Mouse (Mus musculus): ENCODE measurements around the gene Cfb.
A peak's percentile ranks its signal among the peaks of the same experiment; 100 is the strongest.
"Not testable (repeated sequence)": the region's sequence is repeated elsewhere in the genome, so short reads cannot be mapped to it uniquely, and the experiment has no call there.

Gene Cfb

DNA sequence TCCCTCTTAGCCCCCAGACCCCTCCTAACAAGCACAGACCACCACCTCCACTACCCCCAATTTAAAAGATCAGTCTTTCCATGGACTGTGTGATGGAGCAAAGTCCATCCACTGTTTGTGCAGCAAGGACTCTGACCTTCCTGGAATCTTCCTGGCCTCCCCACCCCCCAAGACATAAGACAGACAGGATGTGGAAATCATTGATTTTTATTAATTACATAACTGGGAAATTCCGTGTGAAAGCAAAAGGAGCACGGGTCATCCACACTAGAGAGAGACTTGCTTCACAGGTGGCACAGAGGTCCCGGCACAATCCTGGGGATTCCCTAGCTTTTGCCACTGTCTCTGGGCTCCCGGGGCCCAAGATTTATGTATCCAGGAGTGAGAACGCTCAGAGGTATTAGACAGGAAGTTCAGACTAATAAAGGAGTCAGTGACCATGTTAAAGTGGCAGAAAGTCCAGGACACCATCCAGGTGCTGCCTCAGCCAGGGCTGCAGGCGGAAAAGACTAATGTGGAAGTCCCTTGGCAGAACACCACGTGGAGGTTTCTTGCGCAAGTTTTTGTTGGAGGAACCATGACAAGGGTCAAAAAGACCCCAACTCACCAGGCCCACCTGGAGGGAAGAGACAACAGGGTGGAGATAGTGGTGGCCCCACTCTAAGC lies at the start of gene Cfb:
Gene Cfb (minus strand): TSS at position 103 of the 666 bp plus-strand sequence.
- no peak for DNase-seq (ENCODE audit: low read depth, low spot score)

DNA sequence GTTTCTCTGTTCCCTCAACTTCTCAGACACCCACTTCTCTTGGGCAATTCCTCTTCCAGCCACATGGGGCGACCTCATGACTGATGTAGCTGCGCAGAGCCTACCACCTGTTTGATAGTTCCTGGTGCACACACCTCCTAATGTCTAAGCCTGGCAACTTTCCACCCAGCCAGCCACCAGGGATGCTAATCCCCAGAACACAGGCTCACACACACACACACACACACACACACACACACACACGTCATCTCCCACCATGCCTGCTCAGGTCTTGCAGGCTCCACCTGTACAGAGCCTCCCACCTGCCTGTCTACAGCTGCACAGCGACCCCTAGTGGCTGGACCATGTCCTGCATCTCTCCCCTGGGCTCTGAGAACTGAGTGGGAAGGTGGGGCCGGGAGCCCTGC lies 49.6 kb upstream of the Cfb start:
- peak; percentile 78 for DNase-seq (ENCODE audit: low read depth, low spot score)

GRCm38 (mm10) chr17:34910982-34911381 lies 48.7 kb upstream of the Cfb start:
- DNase-seq (ENCODE audit: low read depth, low spot score): no peak

DNA sequence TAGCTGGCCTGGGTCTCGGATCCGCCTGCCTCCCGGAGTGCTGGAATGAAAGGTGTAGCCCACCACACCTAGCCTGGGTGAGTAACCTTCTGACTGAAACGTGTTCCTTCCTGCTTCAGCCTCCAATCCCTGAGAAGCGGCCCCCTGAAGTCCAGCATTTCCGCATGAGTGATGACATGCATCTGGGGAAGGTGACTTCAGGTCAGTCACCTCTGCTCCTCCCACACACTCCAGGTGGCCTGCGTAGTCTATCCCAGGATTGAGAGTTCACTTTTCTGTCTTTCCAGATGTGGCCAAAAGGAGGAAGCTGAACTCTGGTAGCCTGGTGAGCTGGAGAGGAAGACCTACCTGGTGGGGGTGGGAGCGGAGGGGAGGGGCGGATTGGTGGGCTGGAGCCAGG lies 40.6 kb upstream of the Cfb start:
- no peak for DNase-seq (ENCODE audit: low read depth, low spot score)

GRCm38 (mm10) chr17:34901948-34902347 lies 39.6 kb upstream of the Cfb start:
- not testable (repeated sequence) for DNase-seq (ENCODE audit: low read depth, low spot score)

DNA sequence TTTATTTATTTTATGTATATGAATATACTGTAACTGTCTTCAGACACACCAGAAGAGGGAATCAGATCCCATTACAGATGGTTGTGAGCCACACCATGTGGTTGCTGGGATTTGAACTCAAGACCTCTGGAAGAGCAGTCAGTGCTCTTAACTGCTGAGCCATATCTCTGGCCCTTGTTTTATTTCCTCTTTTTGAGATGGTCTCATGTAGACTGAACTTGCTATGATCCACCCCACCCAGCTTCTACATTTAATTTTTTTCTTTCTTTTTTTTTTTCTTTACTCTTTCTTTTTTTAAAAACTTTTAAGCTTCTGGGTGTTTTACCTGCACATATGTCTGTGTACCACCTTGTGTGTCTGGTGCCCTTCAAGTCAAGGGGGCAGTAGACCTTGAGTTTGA lies 38.5 kb upstream of the Cfb start:
- DNase-seq (ENCODE audit: low read depth, low spot score): not testable (repeated sequence)

DNA sequence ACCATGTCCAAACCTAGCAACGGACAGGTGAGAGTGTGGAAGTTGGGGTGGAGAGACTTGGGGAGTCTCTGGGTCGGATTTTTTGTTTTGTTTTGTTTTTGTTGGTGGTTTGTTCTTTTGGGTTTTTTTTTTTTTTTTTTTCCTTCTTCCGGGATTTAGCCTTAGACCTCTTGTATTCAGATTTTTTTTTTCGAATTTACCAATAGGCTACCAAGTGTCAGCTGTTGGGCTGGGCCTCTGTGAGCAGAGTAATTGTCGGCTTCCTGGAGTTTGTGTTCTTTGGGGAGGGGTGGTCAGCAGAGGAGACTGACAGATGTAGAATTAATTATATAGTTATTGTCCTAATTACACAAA lies 37.5 kb upstream of the Cfb start:
- peak; percentile 86 for DNase-seq (ENCODE audit: low read depth, low spot score)

DNA sequence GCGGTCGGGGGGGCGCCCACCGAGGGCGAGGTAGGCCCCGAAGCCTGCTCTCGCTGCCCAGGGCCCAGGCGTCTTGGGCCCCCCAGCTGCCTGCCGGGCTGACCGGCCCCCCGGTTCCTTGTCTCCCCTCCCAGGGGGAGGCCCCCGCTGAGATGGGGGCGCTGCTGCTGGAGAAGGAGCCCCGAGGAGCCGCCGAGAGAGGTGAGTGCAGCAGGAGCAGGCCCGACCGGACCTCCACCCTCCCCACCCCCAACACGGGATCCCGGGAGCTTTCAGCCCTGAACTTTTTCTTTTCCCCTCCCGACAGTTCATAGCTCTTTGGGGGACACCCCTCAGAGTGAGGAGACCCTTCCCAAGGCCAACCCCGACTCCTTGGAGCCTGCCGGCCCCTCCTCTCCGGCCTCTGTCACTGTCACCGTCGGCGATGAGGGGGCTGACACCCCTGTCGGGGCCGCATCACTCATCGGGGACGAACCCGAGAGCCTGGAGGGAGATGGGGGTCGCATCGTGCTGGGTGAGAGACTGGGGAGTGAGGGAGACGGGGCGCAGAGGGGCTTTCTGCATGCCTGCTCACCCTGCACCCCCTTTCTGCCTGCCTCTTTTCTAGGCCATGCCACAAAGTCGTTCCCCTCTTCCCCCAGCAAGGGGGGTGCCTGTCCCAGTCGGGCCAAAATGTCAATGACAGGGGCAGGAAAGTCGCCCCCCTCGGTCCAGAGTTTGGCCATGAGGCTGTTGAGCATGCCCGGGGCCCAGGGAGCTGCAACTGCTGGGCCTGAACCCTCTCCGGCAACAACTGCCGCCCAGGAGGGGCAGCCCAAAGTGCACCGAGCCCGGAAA lies 37.0 kb upstream of the Cfb start:
- DNase-seq (ENCODE audit: low read depth, low spot score): peak; percentile 49

DNA sequence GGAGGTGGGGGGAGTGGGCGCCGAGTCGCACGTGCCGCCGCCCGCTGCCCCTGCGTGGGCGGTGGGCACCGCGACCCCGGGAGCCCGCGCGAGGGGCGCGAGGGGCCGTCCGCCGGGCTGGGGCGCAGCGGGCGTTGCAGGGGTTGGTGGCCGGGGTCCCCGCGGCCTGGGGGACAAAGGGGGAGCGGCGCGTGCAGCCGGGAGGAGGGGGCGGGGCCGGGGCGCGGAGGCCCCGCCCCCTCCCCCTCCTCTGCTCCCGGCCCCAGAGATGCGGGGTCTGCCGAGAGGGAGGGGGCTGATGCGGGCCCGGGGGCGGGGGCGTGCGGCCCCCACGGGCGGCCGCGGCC lies 36.4 kb upstream of the Cfb start:
- no peak for DNase-seq (ENCODE audit: low read depth, low spot score)

DNA sequence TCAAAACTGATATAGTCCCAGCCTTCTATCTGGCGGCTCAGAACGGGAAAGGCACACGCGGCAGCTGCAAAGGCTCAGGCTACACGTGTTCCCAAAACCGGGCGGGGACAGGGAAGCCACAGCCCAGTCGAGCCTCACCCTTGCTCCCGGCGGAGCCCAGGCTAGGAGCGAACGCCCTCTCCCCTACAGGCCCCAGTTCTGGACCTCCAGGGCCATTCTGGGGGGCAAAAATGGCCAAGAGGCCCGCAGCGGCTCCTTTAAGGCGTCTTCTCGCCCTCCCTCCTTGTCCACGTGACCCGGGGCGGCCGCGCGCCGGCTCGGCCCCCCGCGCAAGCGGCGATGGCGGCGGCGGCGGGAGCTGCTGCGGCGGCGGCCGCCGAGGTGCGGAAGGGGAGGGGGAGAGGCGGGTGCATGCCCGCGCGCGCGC lies 35.9 kb upstream of the Cfb start, which contains the start of the genes C2 and Ehmt2:
Gene C2 (minus strand): TSS at position 106 of the 427 bp plus-strand sequence.
Gene Ehmt2 (plus strand): TSS at position 310 of the 427 bp plus-strand sequence.
- DNase-seq (ENCODE audit: low read depth, low spot score): peak; percentile 81

DNA sequence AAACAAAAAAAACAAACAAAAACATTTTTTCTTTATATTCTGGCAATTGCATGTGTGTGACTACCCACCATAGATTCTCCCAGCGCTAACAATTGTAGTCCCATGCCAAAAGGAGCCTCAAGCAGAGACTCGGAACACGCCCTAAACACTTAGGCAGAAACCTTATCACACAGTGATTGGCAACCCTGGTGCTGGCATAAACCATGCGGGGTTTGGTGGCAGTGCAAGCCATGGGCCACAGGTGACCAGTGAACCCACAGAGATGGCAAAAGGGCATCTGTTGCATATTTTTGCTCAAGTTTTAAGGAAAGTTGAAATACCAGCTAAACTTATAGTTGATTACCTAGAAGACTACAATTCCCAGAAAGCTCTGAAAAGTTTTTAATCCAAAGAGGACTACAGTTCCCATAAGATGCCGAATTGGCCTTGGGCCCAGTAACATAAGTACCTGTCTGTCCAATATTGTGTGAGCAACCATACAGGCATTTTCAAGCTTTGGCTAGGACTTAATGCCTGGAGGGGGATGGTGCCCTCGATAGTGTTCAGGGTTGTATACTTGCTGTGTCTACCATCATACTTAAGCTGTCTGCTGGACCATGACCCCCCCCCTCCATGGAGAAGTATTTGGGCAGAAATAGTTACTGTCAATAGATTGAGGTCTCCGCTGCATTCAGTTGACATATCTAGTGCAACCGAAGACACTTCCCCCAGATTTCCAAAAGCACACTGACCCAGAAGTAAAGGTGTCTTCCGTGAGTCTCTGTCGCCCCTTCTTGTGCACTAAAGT lies 35.2 kb upstream of the Cfb start:
- peak; percentile 95 for DNase-seq (ENCODE audit: low read depth, low spot score)

DNA sequence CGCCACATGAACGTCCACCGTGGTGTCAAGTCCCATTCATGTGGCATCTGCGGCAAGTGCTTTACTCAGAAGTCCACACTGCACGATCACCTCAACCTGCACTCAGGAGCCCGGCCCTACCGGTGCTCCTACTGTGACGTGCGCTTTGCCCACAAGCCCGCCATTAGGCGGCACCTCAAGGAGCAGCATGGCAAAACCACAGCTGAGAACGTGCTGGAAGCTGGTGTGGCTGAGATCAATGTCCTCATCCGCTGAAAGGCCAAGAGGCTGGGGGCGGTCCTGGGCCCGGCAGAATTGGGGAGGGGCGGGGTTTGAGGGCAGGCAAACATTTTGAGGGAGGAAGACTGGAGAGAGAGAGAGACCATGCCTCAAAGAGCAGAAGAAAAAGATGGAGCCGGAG lies 34.0 kb upstream of the Cfb start:
- no peak for DNase-seq (ENCODE audit: low read depth, low spot score)

- no peak for DNase-seq (ENCODE audit: low read depth, low spot score)
These were observed 33.4 kb upstream of the Cfb start for GRCm38 (mm10) chr17:34895724-34896123.

GRCm38 (mm10) chr17:34894801-34895530 lies 32.6 kb upstream of the Cfb start:
- peak; percentile 56 for DNase-seq (ENCODE audit: low read depth, low spot score)

DNA sequence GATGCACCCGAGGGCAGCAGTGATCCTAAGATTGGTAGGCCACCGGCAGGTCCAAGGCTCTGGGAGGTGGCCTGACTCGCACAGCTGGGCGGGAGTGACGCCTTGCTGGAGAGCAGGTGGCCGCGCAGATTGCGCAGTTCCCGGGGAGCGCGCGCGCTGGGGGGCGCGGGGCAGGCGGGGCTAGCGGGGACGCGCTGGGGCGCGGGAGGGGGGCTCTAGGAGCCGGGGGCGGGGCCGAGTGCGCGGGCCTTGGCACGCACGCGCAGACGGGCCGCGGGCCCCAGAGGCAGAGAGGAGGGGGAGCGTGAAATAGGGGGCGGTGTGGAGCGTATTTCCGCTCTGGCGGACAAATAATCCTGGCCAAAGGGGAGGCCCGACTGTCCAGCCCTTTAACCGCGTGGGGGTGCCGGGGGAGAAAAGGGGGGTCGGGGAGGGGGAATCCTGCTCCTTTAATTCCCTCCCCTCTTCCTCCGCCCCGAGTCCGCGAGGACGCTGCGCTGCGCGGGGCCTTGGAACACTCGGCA lies 31.8 kb upstream of the Cfb start:
- DNase-seq (ENCODE audit: low read depth, low spot score): peak; percentile 94

DNA sequence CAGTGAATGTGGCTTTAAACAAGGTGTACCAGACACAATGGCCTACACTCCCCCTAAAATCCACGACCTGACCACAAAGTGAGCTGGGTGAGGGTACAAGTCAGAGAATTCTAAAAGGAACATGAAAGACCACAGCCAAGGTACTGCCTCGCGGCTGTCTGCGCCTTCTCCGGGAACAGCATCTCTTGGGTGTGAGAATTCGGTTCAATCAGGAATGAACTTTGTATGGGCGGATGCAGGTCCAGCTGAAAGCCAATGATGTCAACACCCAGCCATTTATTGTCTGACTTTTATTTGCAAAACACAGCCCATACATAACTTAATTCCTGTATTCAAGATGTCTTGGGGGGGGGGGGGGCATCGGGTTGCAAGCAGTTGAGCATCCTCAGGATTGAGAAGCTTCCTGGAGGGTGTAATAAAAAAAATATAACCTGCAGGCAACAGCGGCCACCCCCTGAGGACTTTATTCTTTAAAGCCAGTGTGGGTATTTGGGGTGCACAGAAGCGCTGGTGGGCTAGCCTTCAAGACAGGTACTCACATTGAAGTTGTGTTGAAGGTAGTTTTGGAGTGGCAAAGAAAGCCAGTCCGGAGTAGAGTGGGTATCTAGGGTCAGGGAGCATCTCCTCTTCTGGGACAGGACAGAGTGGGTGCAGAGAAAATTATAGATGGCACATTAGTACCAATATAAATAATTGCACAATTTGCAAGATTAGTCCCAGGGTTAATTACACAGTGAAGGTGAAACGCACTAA lies 30.9 kb upstream of the Cfb start:
- DNase-seq (ENCODE audit: low read depth, low spot score): no peak

GRCm38 (mm10) chr17:34891377-34891776 lies 29.1 kb upstream of the Cfb start:
- DNase-seq (ENCODE audit: low read depth, low spot score): no peak

DNA sequence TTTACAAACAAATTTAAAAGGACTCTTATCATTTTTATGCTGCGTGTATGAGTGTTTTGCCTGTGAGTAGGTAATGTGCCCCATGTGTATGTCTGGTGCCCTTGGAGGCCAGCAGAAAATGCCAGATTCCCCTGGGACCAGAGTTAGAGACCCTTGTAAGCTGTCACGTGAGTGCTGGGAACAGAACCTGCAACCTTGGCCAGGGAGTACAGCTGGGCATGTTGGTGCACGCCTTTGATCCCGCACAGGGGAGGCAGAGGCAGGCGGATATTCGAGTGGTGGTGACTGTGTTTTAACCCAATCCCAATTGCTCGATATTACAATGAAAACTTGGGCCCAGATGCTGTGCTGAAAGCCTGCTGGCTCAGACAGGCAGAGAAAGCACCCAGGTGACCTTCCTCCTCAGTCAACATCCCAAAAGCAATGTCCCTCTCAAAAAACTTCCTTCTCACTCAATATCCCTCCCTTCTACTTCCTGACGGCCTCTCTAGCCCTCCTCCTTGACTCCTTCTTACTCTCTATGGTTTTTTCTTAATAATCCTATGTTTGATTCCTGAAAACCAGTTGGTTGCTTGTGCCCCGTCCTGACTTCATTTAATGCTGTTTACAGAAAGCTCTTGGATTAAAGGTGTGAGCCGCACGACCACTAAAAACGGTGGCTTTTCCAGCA lies 27.9 kb upstream of the Cfb start:
- no peak for DNase-seq (ENCODE audit: low read depth, low spot score)

DNA sequence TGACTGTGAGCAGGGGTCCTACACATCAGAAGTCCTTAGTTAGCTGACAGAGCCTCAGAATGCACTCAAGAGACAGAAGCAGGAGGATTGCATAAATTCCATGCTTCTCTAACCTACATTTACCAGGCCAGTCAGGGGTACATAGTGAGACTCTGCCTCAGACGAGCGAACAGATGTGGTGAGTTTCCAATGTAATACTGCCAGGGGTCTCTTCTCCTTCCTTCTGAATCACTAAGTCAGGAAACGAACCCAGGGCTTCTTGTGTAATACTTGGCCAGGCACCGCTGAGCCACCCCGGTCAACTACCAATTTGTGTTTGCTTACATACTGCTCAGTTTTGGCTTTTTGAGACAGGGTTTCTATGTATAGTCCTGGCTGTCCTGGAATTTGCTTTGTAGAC lies 25.6 kb upstream of the Cfb start:
- no peak for DNase-seq (ENCODE audit: low read depth, low spot score)

- DNase-seq (ENCODE audit: low read depth, low spot score): peak; percentile 82
These were observed 23.3 kb upstream of the Cfb start for GRCm38 (mm10) chr17:34885615-34886014.
